Mouse (Mus musculus) spleen, adult 2 months (tissue): ENCODE measurements around the gene Cirbp.

Source experiments
- CTCF ChIP-seq: fragments of 200-500 bp; IDR thresholded peaks from 2 replicates; pipeline ENCODE4 v1.5.1; 2011; ENCODE audit warnings: mild to moderate bottlenecking, inconsistent platforms; ENCODE audit not compliant: insufficient read depth, insufficient read length, insufficient replicate concordance; ENCODE audit errors: extremely low read depth
- POLR2A ChIP-seq: fragments of 200-500 bp; IDR thresholded peaks from 2 replicates; pipeline ENCODE4 v1.6.1; 2011; ENCODE audit warnings: low read depth, low read length, inconsistent platforms

DNA sequence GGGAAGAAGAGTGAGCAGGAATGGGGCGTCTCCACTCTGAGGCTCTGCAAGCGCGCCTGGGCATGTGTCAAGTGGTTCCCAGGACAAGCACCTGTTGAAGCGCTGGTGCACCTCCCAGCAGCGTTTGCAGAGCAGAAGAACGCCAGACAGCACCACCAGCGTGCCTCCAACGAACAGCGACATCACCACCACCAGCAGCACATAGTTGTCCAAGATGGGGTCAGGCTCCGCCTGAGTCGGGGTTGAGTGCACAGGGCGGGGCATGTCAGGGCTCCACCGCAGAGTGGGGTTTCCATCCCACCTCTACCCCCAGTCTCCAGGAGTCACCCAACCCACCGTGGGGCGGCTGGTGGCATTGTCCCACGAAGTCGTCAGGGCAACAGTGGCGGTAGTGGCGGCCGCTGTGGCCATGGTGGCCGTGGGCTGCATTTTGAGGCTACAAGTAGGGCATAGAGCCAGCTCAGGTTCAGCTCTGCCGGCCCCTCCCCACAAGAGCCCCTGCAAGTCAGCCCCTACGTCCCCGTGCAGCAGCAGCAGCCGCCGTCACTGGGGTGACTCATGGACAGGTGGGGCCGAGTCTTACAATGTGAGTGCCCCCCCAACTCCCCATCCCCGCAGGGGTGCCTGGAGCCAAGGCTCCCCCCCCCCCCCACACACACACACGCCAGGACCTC is 28.7 kb upstream of the Cirbp start:
- TF ChIP-seq CTCF (no peak), POLR2A (no peak)
